Mouse (Mus musculus): ENCODE data around the gene Mfsd12. TPM values are rescaled to one million over a fixed set of nuclear protein-coding genes. Genes with fewer than 3 reads are reported as not detected.

The Mfsd12 gene
- total RNA-seq, 2 experiments from 2014 or later = 42.8 to 45.9 TPM

DNA sequence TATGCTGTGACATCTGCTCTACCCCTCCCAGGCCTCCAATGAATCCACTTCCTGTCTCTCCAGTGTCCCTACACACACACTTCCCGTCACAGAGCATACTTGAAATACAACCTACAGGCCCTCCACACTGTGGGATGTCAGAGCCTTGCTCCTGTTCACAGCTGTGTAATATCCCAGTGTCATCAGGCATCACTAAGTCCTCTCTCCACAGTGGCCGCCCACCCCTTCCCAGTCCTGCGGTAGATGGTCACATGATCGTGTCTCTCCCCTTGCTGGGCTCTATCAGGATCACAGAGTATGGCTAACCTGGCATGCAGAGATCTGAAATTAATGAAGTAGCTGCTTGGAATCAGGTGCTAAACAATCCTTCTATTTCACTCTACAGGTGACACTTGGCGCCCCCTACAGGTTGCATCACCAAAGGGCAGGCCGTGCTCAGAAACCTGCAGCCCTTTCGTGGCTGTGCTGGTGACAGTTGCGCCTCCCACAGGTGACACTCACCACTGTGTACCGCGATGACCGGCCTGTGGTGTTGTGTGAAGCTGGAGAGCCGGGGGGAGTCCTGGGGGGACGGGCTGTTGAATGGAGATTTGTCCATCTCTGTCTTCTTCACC is 48.4 kb downstream of the Mfsd12 start:
- no peak overlapping the region for H3K4me3 ChIP-seq
- peak in 1 of 2 experiments; percentile 70 for DNase-seq (ENCODE audit: low spot score in 2 of 2)
- H3K27ac ChIP-seq = 0 out of 2 replicates have a peak overlapping the region, but pooled peaks have one; percentile 96
- TF ChIP-seq CTCF (conservative IDR thresholded peaks at IDR 0.05) = peak; percentile 89

DNA sequence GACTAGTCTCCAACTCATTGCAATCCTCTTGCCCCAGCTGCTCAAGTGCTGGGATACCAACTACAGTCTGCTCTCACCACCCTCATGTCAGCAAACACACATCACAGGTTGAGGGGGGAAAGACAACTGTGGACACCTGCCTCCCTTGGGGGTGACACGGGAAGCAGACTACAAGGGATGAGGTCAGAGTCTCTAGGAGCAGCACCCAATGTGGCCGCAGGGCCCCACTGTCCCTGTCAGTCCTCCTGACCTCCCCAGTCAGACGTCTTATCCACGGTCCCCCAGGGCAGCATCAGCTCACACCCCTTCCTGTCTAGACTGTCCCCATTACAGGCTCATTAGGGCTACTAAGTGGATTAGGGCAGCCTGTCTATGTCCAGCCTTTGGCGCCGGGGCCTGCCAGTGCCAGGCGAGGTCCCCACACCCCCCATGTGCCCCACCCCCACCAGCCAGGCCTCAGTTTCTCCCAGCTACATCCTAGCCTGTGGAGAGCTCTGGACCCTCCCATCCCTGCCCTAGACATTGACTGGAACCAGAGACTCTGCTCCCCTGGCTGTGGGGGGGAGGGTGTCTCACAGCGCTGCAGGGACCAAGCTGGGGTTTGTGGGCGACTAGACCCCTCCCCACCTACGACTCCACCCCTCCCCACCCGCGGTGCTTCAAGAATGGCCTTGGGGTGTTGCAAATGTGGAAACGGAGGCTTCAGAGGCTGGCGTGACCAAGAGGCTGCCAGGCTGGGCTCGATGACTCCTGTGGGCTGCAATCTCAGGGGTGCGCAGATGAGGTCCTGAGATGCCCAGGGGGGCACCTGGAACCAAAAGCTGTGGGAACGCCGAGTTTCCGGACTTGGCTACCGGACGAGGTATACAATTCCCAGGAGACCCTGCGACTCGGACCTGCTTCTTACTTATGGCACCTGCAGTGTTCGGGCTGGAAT is 49.5 kb downstream of the Mfsd12 start:
- Histone ChIP-seq H3K4me3 (peak overlapping the region; percentile 23), H3K27ac (peak overlapping the region; percentile 96)
- no peak for TF ChIP-seq CTCF (conservative IDR thresholded peaks at IDR 0.05)
- DNase-seq (ENCODE audit: low spot score in 2 of 2) = no peak

DNA sequence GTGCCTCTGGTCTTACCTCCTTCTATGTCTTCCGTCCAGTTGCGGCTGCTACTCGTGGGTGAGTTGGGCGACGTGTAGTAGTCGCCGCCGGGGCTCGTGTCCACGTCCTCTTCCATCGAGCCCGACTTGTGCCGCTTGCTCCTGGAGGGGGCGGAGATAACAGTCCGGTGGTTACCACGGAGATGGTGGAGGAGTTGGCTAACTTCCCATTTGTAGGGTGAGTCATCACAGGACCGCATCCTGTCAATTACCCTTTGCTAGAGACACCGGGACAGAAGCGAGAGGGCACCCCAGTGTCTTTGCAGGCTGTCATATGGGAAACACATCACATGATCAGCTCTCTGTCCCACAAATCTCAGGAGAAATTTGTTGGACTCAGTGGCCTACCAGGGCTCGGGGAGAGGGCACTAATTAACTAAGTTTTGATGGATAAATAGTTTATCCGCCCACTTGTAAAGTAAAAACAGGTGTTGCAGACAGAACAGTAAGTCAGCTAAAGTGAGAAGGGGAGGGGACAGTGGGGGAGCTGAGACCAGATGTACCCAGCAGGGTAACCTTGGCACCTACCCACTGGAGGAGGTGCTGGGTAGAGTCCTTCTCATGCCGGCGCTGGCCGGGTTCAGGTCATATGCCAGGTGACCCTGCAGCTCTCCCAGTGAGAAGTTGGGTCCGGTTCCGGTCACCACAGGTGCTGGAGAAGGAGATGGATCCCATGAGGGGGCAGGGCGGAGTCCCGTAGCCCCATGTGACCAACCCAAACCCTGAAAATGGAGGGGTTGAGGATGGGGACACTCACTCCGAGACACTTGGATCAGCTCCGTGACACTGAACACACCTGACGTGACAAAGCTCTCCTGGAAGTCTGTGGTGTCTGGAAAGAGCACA is 50.5 kb downstream of the Mfsd12 start:
- no peak for DNase-seq (ENCODE audit: low spot score in 2 of 2)
- peak overlapping the region; percentile 96 for H3K27ac ChIP-seq
- H3K4me3 ChIP-seq = peak overlapping the region; percentile 23
- no peak for TF ChIP-seq CTCF (conservative IDR thresholded peaks at IDR 0.05)

GRCm38 (mm10) chr10:81408424-81408729 is 51.1 kb downstream of the Mfsd12 start:
- TF ChIP-seq CTCF (conservative IDR thresholded peaks at IDR 0.05) = no peak
- no peak for DNase-seq (ENCODE audit: low spot score in 2 of 2)
- H3K27ac ChIP-seq = peak overlapping the region; percentile 96
- H3K4me3 ChIP-seq = no peak overlapping the region

- TF ChIP-seq CTCF (conservative IDR thresholded peaks at IDR 0.05) = peak; percentile 93
- DNase-seq (ENCODE audit: low spot score in 2 of 2) = peak in 1 of 2 experiments; percentile 74
- H3K27ac ChIP-seq = peak overlapping the region; percentile 96
- no peak overlapping the region for H3K4me3 ChIP-seq
Measured at GRCm38 (mm10) chr10:81408871-81409291, 51.6 kb downstream of the Mfsd12 start.

GRCm38 (mm10) chr10:81409330-81409729 is 52.0 kb downstream of the Mfsd12 start:
- no peak for TF ChIP-seq CTCF (conservative IDR thresholded peaks at IDR 0.05)

DNA sequence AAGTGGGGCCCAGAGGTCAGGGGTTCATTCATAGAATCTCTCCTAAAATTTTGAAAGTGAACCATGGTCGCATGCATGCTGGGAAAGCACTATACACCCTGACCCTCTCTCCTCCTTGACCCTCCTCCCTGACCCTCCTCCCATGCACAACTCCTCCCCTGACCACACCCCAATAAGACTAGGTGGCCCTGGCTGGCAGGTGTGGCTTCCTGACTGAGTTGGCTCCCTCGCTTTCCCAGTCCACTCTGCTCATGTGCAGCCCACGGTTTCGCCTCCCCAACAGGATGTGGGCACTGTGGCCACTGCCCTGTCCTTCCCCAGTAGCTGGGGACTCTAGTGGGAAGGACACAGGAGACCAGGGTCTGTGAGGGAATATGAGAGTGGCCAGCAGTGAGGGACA is 53.1 kb downstream of the Mfsd12 start:
- peak overlapping the region; percentile 96 for H3K27ac ChIP-seq
- no peak overlapping the region for H3K4me3 ChIP-seq
- no peak for DNase-seq (ENCODE audit: low spot score in 2 of 2)
- TF ChIP-seq CTCF (conservative IDR thresholded peaks at IDR 0.05) = no peak

More at GRCm38 (mm10) chr10:81409330-81409729, 52.0 kb downstream of the Mfsd12 start:
- no peak for DNase-seq (ENCODE audit: low spot score in 2 of 2)
- Histone ChIP-seq H3K27ac (peak overlapping the region; percentile 96), H3K4me3 (no peak overlapping the region)

DNA sequence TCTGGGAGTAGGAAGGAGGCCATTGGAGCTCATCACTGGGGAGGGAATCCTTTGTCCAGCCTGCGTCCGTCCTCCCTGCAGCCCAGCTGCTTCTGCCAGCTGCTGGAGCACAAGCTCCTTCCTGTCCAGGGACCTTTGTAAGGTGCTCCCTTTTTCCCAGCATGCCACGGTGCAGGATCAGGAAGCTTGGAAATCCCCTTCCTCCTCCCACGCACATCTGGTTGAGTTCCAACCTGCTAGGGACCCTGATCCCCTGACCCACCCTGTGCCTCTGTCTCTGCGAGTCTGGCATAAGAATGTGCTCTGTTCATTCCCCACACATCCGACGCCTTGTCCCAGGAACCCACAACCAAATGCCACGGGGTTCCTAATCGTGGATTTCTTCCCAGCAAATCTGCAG is 53.7 kb downstream of the Mfsd12 start:
- Histone ChIP-seq H3K4me3 (no peak overlapping the region), H3K27ac (peak overlapping the region; percentile 96)
- DNase-seq (ENCODE audit: low spot score in 2 of 2) = no peak
- no peak for TF ChIP-seq CTCF (conservative IDR thresholded peaks at IDR 0.05)

- no peak overlapping the region; the same call in 1 of the 2 replicates for H3K4me3 ChIP-seq
- peak; percentile 49 to 68 for DNase-seq (ENCODE audit: low spot score in 2 of 2)
- no peak for TF ChIP-seq CTCF (conservative IDR thresholded peaks at IDR 0.05)
- H3K27ac ChIP-seq = peak overlapping the region; percentile 96
Measured at GRCm38 (mm10) chr10:81411471-81412400, 54.4 kb downstream of the Mfsd12 start.

DNA sequence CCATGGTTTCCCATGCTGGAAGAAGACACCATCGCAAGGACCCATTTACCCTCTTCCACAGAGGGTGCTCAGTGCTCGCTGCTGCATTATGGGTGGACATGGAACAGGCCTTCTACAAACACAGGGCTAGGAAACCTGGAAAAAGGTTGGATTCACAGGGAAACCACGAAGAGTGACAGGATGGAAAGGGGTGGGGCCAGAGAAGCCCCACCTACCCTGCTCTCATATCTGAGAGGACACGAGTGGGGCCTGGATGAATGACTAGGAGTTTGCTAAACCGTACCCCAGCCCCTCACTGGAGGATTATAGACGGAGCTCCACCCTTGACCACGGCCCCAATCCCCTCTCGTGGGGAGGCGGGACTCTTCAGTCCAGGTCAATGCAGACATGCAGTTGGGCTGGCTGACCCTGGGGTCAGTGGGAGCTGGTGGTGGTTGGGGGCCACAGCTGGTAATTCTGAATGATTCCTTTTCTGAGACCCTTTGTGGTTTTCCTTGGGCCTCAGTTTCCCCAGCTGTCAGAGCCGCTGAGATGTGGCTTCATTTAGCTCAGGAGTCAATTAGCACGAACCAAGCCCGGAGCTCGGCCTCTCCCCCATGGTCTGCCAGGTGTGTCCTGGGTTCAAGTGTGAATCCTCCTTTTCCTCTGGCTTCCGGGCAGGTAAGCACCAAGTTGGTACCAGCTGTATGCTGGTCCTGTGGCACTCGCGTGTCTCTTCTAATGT is 55.5 kb downstream of the Mfsd12 start:
- no peak overlapping the region for H3K4me3 ChIP-seq
- TF ChIP-seq CTCF (conservative IDR thresholded peaks at IDR 0.05) = no peak
- H3K27ac ChIP-seq = peak overlapping the region; percentile 96
- no peak for DNase-seq (ENCODE audit: low spot score in 2 of 2)

Data from layer of hippocampus, adult 2 months (tissue).